Mouse (Mus musculus): Measurements from ENCODE around the gene Grin3a. TPM values are rescaled to one million over a fixed set of nuclear protein-coding genes. Genes with fewer than 3 reads are reported as not detected.
"Not testable (repeated sequence)": the region's sequence is repeated elsewhere in the genome, so short reads cannot be mapped to it uniquely, and the experiment has no call there.

Gene Grin3a
- polyA plus RNA-seq, 1 experiment from 2014 or later, result 0.03 TPM

- WGBS (ENCODE audit: insufficient replicate concordance), result 75% methylated on average over 6 of the region's 6 CpGs
- H3K27ac ChIP-seq, result no peak overlapping the region
- ATAC-seq (ENCODE audit: low read depth), result no peak
These were observed 169.5 kb downstream of the Grin3a start for GRCm38 (mm10) chr4:49676071-49676470.

GRCm38 (mm10) chr4:49664850-49665249 is 180.7 kb downstream of the Grin3a start:
- DNase-seq (no peak), ATAC-seq (ENCODE audit: low read depth) (no peak)
- 73% methylated on average over 5 of the region's 5 CpGs for WGBS (ENCODE audit: insufficient replicate concordance)
- Histone ChIP-seq H3K9me3 (replicated peaks) (no peaks in the 10 kb centered on the region), H3K4me3 (replicated peaks) (no peak overlapping the region), H3K27me3 (no peaks in the 10 kb centered on the region), H3K4me2 (no peak overlapping the region), H3K9ac (no peak overlapping the region), H3K4me1 (replicated peaks) (no peaks in the 10 kb centered on the region), H3K36me3 (peaks cover 20% of the 10 kb centered on the region), H3K27ac (no peak overlapping the region)

More at GRCm38 (mm10) chr4:49676071-49676470, 169.5 kb downstream of the Grin3a start:
- Histone ChIP-seq H3K9me3 (replicated peaks) (no peaks in the 10 kb centered on the region), H3K27me3 (no peaks in the 10 kb centered on the region), H3K4me3 (replicated peaks) (no peak overlapping the region), H3K36me3 (no peaks in the 10 kb centered on the region), H3K4me1 (replicated peaks) (no peaks in the 10 kb centered on the region), H3K9ac (no peak overlapping the region), H3K4me2 (no peak overlapping the region)
- DNase-seq, result no peak

GRCm38 (mm10) chr4:49662231-49662630 is 183.3 kb downstream of the Grin3a start:
- no peaks in the 10 kb centered on the region for H3K27me3 ChIP-seq
- no peak overlapping the region for H3K27ac ChIP-seq
- peaks cover 36% of the 10 kb centered on the region for H3K36me3 ChIP-seq
- no peak for DNase-seq
- no peak overlapping the region for H3K4me3 ChIP-seq (replicated peaks)
- H3K4me2 ChIP-seq, result no peak overlapping the region
- ATAC-seq (ENCODE audit: low read depth), result no peak
- no peak overlapping the region for H3K9ac ChIP-seq
- 74% methylated on average over 4 of the region's 4 CpGs for WGBS (ENCODE audit: insufficient replicate concordance)
- H3K9me3 ChIP-seq (replicated peaks), result no peaks in the 10 kb centered on the region
- H3K4me1 ChIP-seq (replicated peaks), result no peaks in the 10 kb centered on the region

GRCm38 (mm10) chr4:49661664-49662063 is 183.9 kb downstream of the Grin3a start:
- ATAC-seq (ENCODE audit: low read depth), result no peak
- 90% methylated on average over 9 of the region's 9 CpGs for WGBS (ENCODE audit: insufficient replicate concordance)
- Histone ChIP-seq H3K4me1 (replicated peaks) (no peaks in the 10 kb centered on the region), H3K27ac (no peak overlapping the region), H3K9me3 (replicated peaks) (no peaks in the 10 kb centered on the region), H3K27me3 (no peaks in the 10 kb centered on the region), H3K4me3 (replicated peaks) (no peak overlapping the region), H3K9ac (no peak overlapping the region), H3K4me2 (no peak overlapping the region), H3K36me3 (peaks cover 38% of the 10 kb centered on the region)
- no peak for DNase-seq

GRCm38 (mm10) chr4:49659421-49659820 is 186.1 kb downstream of the Grin3a start:
- Histone ChIP-seq H3K4me3 (replicated peaks) (no peak overlapping the region), H3K4me1 (replicated peaks) (no peaks in the 10 kb centered on the region), H3K27me3 (no peaks in the 10 kb centered on the region), H3K9me3 (replicated peaks) (no peaks in the 10 kb centered on the region), H3K4me2 (no peak overlapping the region), H3K27ac (no peak overlapping the region), H3K36me3 (peaks cover 55% of the 10 kb centered on the region), H3K9ac (no peak overlapping the region)
- WGBS (ENCODE audit: insufficient replicate concordance), result 82% methylated on average over 1 of the region's 1 CpGs
- DNase-seq, result no peak
- no peak for ATAC-seq (ENCODE audit: low read depth)

GRCm38 (mm10) chr4:49639913-49640312 is 205.6 kb downstream of the Grin3a start:
- no peaks in the 10 kb centered on the region for H3K27me3 ChIP-seq
- H3K4me1 ChIP-seq (replicated peaks), result peaks cover 5% of the 10 kb centered on the region
- no peak overlapping the region for H3K4me2 ChIP-seq
- no peak overlapping the region for H3K9ac ChIP-seq
- no peaks in the 10 kb centered on the region for H3K9me3 ChIP-seq (replicated peaks)
- no peak overlapping the region for H3K4me3 ChIP-seq (replicated peaks)
- DNase-seq, result peak; percentile 53
- 13% methylated on average over 2 of the region's 2 CpGs for WGBS (ENCODE audit: insufficient replicate concordance)
- ATAC-seq (ENCODE audit: low read depth), result peak; percentile 89
- no peak overlapping the region for H3K27ac ChIP-seq
- H3K36me3 ChIP-seq, result peaks cover 77% of the 10 kb centered on the region

GRCm38 (mm10) chr4:49637821-49638220 is 207.7 kb downstream of the Grin3a start:
- peaks cover 75% of the 10 kb centered on the region for H3K36me3 ChIP-seq
- H3K4me2 ChIP-seq, result no peak overlapping the region
- no peaks in the 10 kb centered on the region for H3K9me3 ChIP-seq (replicated peaks)
- ATAC-seq (ENCODE audit: low read depth) (no peak), DNase-seq (no peak)
- H3K4me3 ChIP-seq (replicated peaks), result no peak overlapping the region
- no peak overlapping the region for H3K27ac ChIP-seq
- peaks cover 24% of the 10 kb centered on the region for H3K4me1 ChIP-seq (replicated peaks)
- 88% methylated on average over 11 of the region's 11 CpGs for WGBS (ENCODE audit: insufficient replicate concordance)
- H3K27me3 ChIP-seq, result no peaks in the 10 kb centered on the region
- no peak overlapping the region for H3K9ac ChIP-seq

GRCm38 (mm10) chr4:49632139-49632481 is 213.4 kb downstream of the Grin3a start:
- H3K36me3 ChIP-seq, result peaks cover 36% of the 10 kb centered on the region
- peak overlapping the region; percentile 85 for H3K27ac ChIP-seq
- H3K27me3 ChIP-seq, result no peaks in the 10 kb centered on the region
- under 1% methylated on average over 30 of the region's 30 CpGs for WGBS (ENCODE audit: insufficient replicate concordance)
- peak overlapping the region; percentile 90 for H3K9ac ChIP-seq
- H3K4me2 ChIP-seq, result peak overlapping the region; percentile 87
- DNase-seq (no peak), ATAC-seq (ENCODE audit: low read depth) (peak; percentile 65)
- peaks cover 28% of the 10 kb centered on the region for H3K4me1 ChIP-seq (replicated peaks)
- no peaks in the 10 kb centered on the region for H3K9me3 ChIP-seq (replicated peaks)
- H3K4me3 ChIP-seq (replicated peaks), result peak overlapping the region; percentile 91

GRCm38 (mm10) chr4:49631319-49632138 is 214.0 kb downstream of the Grin3a start, which contains the start of gene Rnf20:
Gene Rnf20 (plus strand): TSS chr4:49632006.
- H3K4me3 ChIP-seq (replicated peaks), result peak within 1 kb of the TSS; percentile 91
- peaks cover 31% of the 10 kb centered on the region for H3K36me3 ChIP-seq
- H3K4me2 ChIP-seq, result peak within 1 kb of the TSS; percentile 87
- peaks cover 30% of the 10 kb centered on the region for H3K4me1 ChIP-seq (replicated peaks)
- no peaks in the 10 kb centered on the region for H3K9me3 ChIP-seq (replicated peaks)
- H3K27ac ChIP-seq, result peak within 1 kb of the TSS; percentile 85
- DNase-seq (peak; percentile 90), ATAC-seq (ENCODE audit: low read depth) (peak; percentile 95)
- H3K9ac ChIP-seq, result peak within 1 kb of the TSS; percentile 90
- 3% methylated on average over 37 of the region's 37 CpGs for WGBS (ENCODE audit: insufficient replicate concordance)
- H3K27me3 ChIP-seq, result no peaks in the 10 kb centered on the region

GRCm38 (mm10) chr4:49628941-49629340 is 216.6 kb downstream of the Grin3a start:
- Histone ChIP-seq H3K27me3 (no peaks in the 10 kb centered on the region), H3K4me2 (no peak overlapping the region), H3K9ac (no peak overlapping the region), H3K4me3 (replicated peaks) (no peak overlapping the region), H3K36me3 (peaks cover 6% of the 10 kb centered on the region; the same call in 1 of the 2 replicates), H3K27ac (no peak overlapping the region), H3K9me3 (replicated peaks) (no peaks in the 10 kb centered on the region), H3K4me1 (replicated peaks) (peaks cover 37% of the 10 kb centered on the region)
- 71% methylated on average over 5 of the region's 5 CpGs for WGBS (ENCODE audit: insufficient replicate concordance)
- DNase-seq, result no peak
- no peak for ATAC-seq (ENCODE audit: low read depth)

GRCm38 (mm10) chr4:49626973-49627372 is 218.6 kb downstream of the Grin3a start:
- peak; percentile 56 for DNase-seq
- Histone ChIP-seq H3K27me3 (no peaks in the 10 kb centered on the region), H3K27ac (no peak overlapping the region), H3K4me1 (replicated peaks) (peaks cover 22% of the 10 kb centered on the region), H3K4me3 (replicated peaks) (no peak overlapping the region), H3K9me3 (replicated peaks) (no peaks in the 10 kb centered on the region), H3K9ac (no peak overlapping the region), H3K36me3 (no peaks in the 10 kb centered on the region), H3K4me2 (no peak overlapping the region)
- WGBS (ENCODE audit: insufficient replicate concordance), result 1% methylated on average over 3 of the region's 3 CpGs
- no peak for ATAC-seq (ENCODE audit: low read depth)

- H3K9me3 ChIP-seq (replicated peaks); H3K27ac ChIP-seq; H3K4me3 ChIP-seq (replicated peaks); H3K27me3 ChIP-seq; DNase-seq; ATAC-seq (ENCODE audit: low read depth); H3K36me3 ChIP-seq; H3K4me2 ChIP-seq; H3K9ac ChIP-seq: not testable (repeated sequence)
- H3K4me1 ChIP-seq (replicated peaks), result peaks cover 17% of the 10 kb centered on the region
- 39% methylated on average over 4 of the region's 4 CpGs for WGBS (ENCODE audit: insufficient replicate concordance)
These were observed 220.6 kb downstream of the Grin3a start for GRCm38 (mm10) chr4:49624969-49625368.

Measured in liver, embryonic 13.5 days (tissue).